Mouse (Mus musculus) telencephalon, adult 2 months (tissue): ENCODE measurements at regions not wholly inside any gene's neighbourhood (a gene's known extent, or its start where the extent isn't known, plus 50 kb on each side); places are given as distances from the start of the nearest gene placed in this dataset.

Experiments used
- DNase-seq: peaks from one replicate; pipeline ENCODE4 v3.0.0-alpha.2; 2011; ENCODE audit warnings: low read depth, low spot score

- DNase-seq = no peak
These were observed 198.6 kb upstream of the Tprg start for GRCm38 (mm10) chr16:25087741-25088648.

- no peak for DNase-seq
These were observed 198.0 kb upstream of the Tprg start for GRCm38 (mm10) chr16:25088649-25089019.

DNA sequence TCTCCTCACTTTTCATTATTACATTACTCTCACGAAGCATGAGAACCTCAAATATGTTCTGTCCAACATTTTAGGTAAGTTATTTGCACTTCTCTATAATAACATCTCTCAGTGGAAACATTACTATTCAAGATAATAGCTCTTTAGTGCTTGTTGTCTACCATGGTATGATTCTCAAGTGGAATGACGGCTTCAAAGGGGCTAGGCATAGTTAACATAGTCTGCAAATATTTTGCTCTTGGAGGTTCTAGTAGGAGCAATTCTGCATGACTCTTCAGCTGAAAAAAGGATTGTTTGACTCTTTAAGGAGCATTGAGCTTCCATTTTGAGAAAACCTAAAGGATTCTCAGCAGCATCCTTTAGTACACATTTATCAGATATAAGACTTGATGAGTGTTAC lies 182.5 kb upstream of the Tprg start:
- DNase-seq = no peak

DNA sequence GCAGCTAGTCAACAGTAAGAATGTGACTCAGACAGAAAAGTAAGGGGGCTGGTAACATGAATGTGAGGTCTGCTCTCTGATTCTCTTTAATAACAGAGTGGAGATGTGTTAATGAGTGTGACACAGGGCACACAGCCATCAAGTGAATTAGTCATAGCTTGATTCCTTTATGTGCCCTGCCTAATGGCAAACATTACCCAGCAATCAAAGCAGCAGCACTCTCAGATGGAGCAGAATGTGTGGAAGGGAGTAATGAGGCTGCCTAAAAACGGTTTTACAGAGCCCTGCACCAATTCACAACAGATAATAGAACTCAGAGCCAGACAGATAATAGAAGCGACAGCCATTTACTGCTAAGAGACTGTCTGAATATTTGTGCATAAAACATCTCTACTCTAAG lies 182.0 kb upstream of the Tprg start:
- DNase-seq = peak; percentile 36

- DNase-seq = no peak
These were observed 146.5 kb upstream of the Tprg start for GRCm38 (mm10) chr16:25140164-25140563.

DNA sequence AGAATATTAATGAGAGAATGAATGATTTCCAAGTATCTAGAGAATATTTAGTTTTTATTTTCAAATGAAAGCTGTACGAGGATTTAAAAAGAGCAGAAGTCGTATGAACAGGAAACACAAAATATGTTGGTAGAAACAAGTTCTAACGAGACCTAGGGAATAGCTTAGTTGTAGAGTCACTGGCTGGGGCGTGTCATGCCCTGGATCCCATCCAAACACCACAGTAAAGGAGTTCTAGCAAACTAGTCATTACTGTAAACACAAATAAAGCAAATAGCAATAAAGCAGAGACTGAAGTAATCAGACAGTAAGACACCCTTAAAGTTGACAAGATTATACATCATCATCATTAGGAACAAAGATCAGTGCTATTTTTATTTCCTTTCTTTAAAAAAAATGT lies 139.1 kb upstream of the Tprg start:
- no peak for DNase-seq

GRCm38 (mm10) chr16:25149186-25149585 lies 137.4 kb upstream of the Tprg start:
- DNase-seq = no peak

DNA sequence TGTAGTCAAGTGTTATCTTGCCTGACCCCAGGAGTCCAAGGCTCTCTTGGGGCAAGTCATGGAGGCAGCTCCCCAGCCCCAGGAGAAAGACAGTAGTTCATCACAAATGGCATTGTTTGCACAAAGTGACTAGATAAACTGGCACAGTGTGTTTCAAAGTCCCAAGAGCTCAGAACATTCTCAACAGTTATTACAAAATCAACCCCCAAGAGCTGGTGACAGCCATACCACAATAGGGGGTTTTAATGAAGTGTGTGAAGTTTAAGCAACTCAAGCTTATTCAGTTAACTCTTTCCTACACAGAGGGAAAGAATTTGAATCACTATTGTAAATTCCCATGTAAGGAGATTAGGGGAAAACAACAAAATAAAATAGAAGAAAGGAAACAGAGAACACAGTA lies 109.7 kb upstream of the Tprg start:
- DNase-seq = no peak

GRCm38 (mm10) chr16:25178055-25178454 lies 108.6 kb upstream of the Tprg start:
- DNase-seq = no peak

GRCm38 (mm10) chr16:25181939-25182338 lies 104.7 kb upstream of the Tprg start:
- DNase-seq = peak; percentile 21

DNA sequence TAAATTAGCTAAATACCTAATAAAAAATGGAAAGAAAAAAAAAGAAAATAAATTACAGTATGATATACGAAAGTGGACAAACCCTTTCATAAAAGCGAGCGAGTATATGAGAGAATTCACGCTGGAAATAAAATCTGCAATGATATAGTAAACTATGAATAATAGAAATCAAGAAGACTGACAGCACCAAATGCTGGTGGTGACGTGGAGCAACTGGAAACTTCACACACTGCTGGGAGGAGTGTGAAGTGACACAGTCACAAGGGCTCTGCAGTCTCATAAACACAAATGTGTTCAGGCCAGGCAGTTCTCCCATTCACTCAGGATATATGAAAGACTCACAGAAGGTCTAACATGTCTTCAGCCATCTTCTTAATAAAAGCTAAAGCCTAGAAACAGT lies 89.5 kb upstream of the Tprg start:
- no peak for DNase-seq

GRCm38 (mm10) chr16:25198844-25199243 lies 87.8 kb upstream of the Tprg start:
- peak; percentile 8 for DNase-seq

DNA sequence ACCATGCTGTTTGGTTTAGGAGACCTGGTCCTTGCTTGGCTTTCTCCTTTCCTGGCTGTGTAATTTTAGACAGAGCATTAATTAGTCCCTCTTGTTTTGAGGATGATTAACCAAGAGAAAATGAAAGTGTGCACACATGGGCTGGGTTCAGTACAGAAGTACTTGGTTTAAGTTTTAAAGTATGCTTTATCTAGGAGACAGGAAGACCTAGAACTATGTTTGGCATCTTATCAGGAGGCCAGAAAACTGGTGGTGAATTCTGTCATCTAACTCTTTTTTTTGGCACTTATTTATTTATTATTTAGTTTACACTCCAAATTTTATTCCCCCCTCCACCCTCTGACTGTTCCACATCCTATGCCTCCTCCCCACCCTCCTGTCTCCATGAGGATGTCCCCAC lies 86.6 kb upstream of the Tprg start:
- DNase-seq = no peak

DNA sequence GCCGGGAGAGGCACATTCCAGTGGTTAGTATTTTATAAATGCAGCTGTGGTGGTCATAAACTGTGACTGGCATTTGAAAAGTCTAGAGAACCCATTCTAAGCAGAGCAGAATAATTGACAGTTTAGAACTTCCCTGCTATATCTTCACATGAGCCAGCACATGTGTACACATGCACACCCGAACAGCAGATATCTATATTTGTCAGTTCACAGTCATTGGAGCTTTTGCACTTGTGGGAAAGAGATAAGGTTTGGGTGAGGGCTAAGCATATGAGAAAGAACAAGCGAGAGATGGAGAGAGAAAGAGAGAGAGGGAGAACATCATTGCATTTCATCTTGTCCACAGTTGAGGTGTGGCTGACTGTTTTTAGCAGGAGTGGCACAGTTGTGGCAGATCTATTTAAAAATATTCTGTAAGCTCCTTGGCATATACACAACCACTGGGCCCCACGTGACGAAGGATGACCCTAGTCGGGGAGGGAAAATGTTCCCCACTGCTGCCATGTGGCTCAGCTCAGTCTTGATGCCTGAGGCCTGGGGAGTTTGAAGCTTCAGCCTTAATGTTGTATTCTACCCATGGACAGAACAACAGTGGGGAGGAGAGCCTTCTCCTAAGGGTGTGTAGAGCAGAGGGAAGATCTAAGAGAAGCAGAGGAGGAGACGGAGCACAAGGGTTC lies 85.4 kb upstream of the Tprg start:
- DNase-seq = no peak

DNA sequence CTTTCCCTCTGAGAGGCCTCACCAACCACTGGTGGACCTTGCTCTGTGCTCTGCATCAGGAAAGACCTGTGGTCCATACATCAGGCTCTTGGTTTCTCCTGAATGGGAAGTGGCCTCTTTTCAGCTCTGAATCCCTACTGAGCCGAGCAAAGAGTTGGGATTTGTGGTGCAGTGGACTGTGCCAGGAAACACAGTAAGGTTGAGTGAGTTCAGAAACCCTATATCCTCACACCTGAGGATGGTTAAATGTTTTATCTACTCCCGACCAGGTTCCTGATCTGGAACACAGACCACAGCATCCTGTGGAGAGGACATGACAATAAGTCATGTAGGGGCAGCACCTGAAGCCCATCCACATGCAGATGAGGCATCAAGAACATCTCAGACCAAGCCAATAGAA lies 73.4 kb upstream of the Tprg start:
- no peak for DNase-seq

GRCm38 (mm10) chr16:25220552-25220951 lies 66.1 kb upstream of the Tprg start:
- DNase-seq = no peak

GRCm38 (mm10) chr16:25224801-25225200 lies 61.8 kb upstream of the Tprg start:
- DNase-seq = no peak
